In the genomic region with DNA sequence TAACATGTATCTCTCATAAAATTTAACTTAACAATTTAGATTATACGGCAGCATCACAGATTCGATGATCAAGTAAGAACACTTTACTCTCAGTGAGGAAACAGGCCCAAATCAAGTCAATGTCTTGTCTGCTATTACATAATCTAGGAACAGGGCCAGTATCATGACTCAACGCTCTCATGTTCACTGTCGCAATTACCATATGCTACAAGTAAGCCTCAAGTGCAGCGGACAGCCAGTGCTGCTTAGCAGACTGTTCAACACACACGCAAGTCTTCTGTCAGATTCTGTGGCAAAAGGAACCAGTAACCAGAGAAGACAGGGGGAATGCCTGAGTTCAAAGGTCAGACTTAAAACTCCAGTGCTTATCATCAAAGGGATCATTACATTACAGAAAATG, we compare ENCODE assay signal across 8 mouse cellular contexts. TPM values are rescaled to one million over a fixed set of nuclear protein-coding genes. Genes with fewer than 3 reads are reported as not detected.
DNase-seq lines count a peak whose midpoint lies in the region; ATAC-seq and TF ChIP-seq lines count a peak whose summit lies in the region.

No protein-coding gene starts in this region.

- no peak overlapping the region for H3K27ac ChIP-seq in kidney, postnatal 0 days
- H3K27ac ChIP-seq in cortical plate, adult 2 months (ENCODE audit: insufficient read depth, low read length), result no peak overlapping the region
- no peak overlapping the region for H3K27ac ChIP-seq in kidney, embryonic 15.5 days

- H3K9ac ChIP-seq in kidney, postnatal 0 days (ENCODE audit: low read depth, low read length), result no peak overlapping the region
- no peak overlapping the region for H3K9ac ChIP-seq in kidney, embryonic 15.5 days

- DNase-seq in kidney, postnatal 0 days (ENCODE audit: low spot score), result peak; percentile 51
- DNase-seq in kidney, adult 8-10 months, result no peak
- peak; percentile 82 for DNase-seq in adrenal gland, adult 2 months
- DNase-seq in heart, postnatal 25 days (ENCODE audit: low spot score), result peak; percentile 51
- DNase-seq in lung, postnatal 36 days, result peak; percentile 94
- no peak for DNase-seq in thymus, postnatal 0 days (ENCODE audit: low spot score)

- no peaks in the 10 kb centered on the region for H3K27me3 ChIP-seq in kidney, postnatal 0 days (ENCODE audit: insufficient read depth, low read length)
- H3K27me3 ChIP-seq in kidney, embryonic 15.5 days, result no peaks in the 10 kb centered on the region

- WGBS in kidney, postnatal 0 days, result 61% methylated on average over 6 of the region's 6 CpGs
- 78% methylated on average over 6 of the region's 6 CpGs for WGBS in kidney, embryonic 15.5 days

- TF ChIP-seq POLR2A in cortical plate, adult 2 months (IDR thresholded peaks at IDR 0.05; ENCODE audit: extremely low read depth, insufficient read depth, low read length), result peak; percentile 52; the same call in 1 of the 2 replicates

- H3K9me3 ChIP-seq in kidney, postnatal 0 days (replicated peaks; ENCODE audit: low read length), result no peaks in the 10 kb centered on the region
- no peaks in the 10 kb centered on the region for H3K9me3 ChIP-seq in kidney, embryonic 15.5 days (replicated peaks)

- intact Hi-C loops in heart, postnatal 25 days (cut with DNase I), result no loop called here

- H3K36me3 ChIP-seq in kidney, postnatal 0 days (ENCODE audit: insufficient read depth, low read length), result peaks cover 31% of the 10 kb centered on the region; the same call in 1 of the 2 replicates
- peaks cover 63% of the 10 kb centered on the region for H3K36me3 ChIP-seq in kidney, embryonic 15.5 days

- H3K4me3 ChIP-seq in kidney, postnatal 0 days (replicated peaks; ENCODE audit: low read depth, low read length), result no peak overlapping the region
- no peak overlapping the region for H3K4me3 ChIP-seq in cortical plate, adult 2 months (ENCODE audit: insufficient read depth, low read length)
- no peak overlapping the region for H3K4me3 ChIP-seq in kidney, embryonic 15.5 days (replicated peaks)

- ATAC-seq in kidney, postnatal 0 days (replicated peaks; ENCODE audit: low FRiP score, low read depth), result no peak
- ATAC-seq in kidney, embryonic 15.5 days (replicated peaks; ENCODE audit: low FRiP score), result no peak

- H3K4me1 ChIP-seq in kidney, postnatal 0 days (replicated peaks; ENCODE audit: insufficient read depth, low read length), result 0 out of 2 replicates have a peak, but pooled peaks cover 3% of the 10 kb centered on the region
- H3K4me1 ChIP-seq in cortical plate, adult 2 months (ENCODE audit: control insufficient read depth, insufficient read depth, low read length), result peaks cover 7% of the 10 kb centered on the region; the same call in 1 of the 2 replicates
- H3K4me1 ChIP-seq in kidney, embryonic 15.5 days, result peaks cover 6% of the 10 kb centered on the region; the same call in 1 of the 2 replicates

- no peak for TF ChIP-seq CTCF in kidney, postnatal 0 days (IDR thresholded peaks at IDR 0.05; ENCODE audit: low read depth)
- no peak for TF ChIP-seq CTCF in cortical plate, adult 2 months (IDR thresholded peaks at IDR 0.05; ENCODE audit: extremely low read depth, insufficient read depth, low read length)

- H3K4me2 ChIP-seq in kidney, postnatal 0 days (ENCODE audit: low read length), result no peak overlapping the region
- no peak overlapping the region for H3K4me2 ChIP-seq in kidney, embryonic 15.5 days

RNA-seq across cellular contexts. Expression of a gene that starts 20.1 kb away (rescaled TPM):
- 112 and 123 TPM in 2 replicates for polyA plus RNA-seq in kidney, postnatal 0 days (2015; fragmentation: Nextera tagmentation; extraction: Ambion mirVana)
- 100 to 1,000 TPM in 1 of 2 experiments, 10 to 100 TPM in 1; 81.8 to 102 TPM for total RNA-seq in adrenal gland, adult 2 months (2021)
- 49.8 and 53.9 TPM in 2 replicates for polyA plus RNA-seq in adrenal gland, adult 2 months (2012; rRNA removed)
- polyA plus RNA-seq in cortical plate, adult 2 months (2012; rRNA removed), result 19.3 and 20.7 TPM in 2 replicates
- total RNA-seq in heart, postnatal 25 days (2021), result 10 to 100 TPM; 72.8 to 76.8 TPM
- 115 and 118 TPM in 2 replicates for polyA plus RNA-seq in kidney, embryonic 15.5 days (2015; fragmentation: Nextera tagmentation; extraction: Ambion mirVana)
- polyA plus RNA-seq in thymus, postnatal 0 days (2015; fragmentation: Nextera tagmentation; extraction: Ambion mirVana), result 66.4 and 68.7 TPM in 2 replicates

RNA-seq across cellular contexts. Expression of a gene that starts 45.4 kb away (rescaled TPM):
- 72.1 and 74.2 TPM in 2 replicates for polyA plus RNA-seq in kidney, postnatal 0 days (2015; fragmentation: Nextera tagmentation; extraction: Ambion mirVana)
- total RNA-seq in adrenal gland, adult 2 months (2021), result 10 to 100 TPM; 52.2 to 52.8 TPM
- 23.7 and 28.4 TPM in 2 replicates for polyA plus RNA-seq in adrenal gland, adult 2 months (2012; rRNA removed)
- 47.3 and 48.1 TPM in 2 replicates for polyA plus RNA-seq in cortical plate, adult 2 months (2012; rRNA removed)
- total RNA-seq in heart, postnatal 25 days (2021), result 10 to 100 TPM; 37.8 to 38.6 TPM
- 66.0 and 70.2 TPM in 2 replicates for polyA plus RNA-seq in kidney, embryonic 15.5 days (2015; fragmentation: Nextera tagmentation; extraction: Ambion mirVana)
- 94.9 and 105 TPM in 2 replicates for polyA plus RNA-seq in thymus, postnatal 0 days (2015; fragmentation: Nextera tagmentation; extraction: Ambion mirVana)

Comparison
In these comparisons a context has a peak if more than half of its experiments do, and no peak if none do; other contexts are left out.
1. DNase-seq: peak in kidney, postnatal 0 days (single experiment), adrenal gland, adult 2 months (single experiment), heart, postnatal 25 days (single experiment) and lung, postnatal 36 days (single experiment); none in kidney, adult 8-10 months (0 of 2) and thymus, postnatal 0 days (single experiment).